Mouse (Mus musculus) ES-Bruce4 (cell line): ENCODE measurements around the gene Neb.

Source experiments
- CTCF ChIP-seq: IDR thresholded peaks from one replicate; pipeline ENCODE4 v1.8.1; 2011; ENCODE audit warnings: low read depth, low read length
- EP300 ChIP-seq: IDR thresholded peaks from 2 replicates; pipeline ENCODE4 v1.6.1; 2011; ENCODE audit warnings: low read depth, low read length; ENCODE audit not compliant: insufficient read depth
- POLR2A ChIP-seq: IDR thresholded peaks from one replicate; pipeline ENCODE4 v1.8.1; 2011; ENCODE audit warnings: low read length; ENCODE audit not compliant: insufficient read depth

DNA sequence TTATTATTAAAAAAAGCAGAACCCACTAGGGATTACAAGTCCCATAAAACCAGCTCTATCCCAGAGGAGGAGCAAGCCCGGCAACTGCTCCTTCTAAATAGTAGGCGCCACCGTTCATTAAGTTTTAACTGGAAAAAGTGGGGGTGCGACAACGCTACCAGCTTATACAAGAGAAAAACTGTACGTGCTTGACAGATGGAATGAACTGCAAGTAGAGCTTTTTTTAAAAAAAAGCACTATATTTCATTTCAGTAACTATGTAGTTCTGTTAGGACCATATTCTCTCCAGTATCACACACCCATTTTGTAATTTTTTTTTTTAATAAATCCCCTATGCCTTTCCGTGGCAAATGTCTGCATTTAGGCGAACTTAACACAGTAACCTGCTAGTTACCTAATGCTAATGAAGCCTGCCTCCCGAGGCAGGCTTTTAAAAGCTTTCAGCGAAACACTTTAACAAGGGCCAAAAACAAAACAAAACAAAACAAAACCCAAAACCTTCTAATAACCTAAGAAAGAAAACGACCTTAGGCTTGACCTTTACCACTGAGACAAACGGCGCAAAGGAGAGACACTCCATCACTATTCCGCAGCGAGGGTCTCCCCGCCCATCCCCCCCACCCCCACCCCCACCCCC, 45.5 kb upstream of the Neb start:
- TF ChIP-seq POLR2A (no peak), EP300 (no peak), CTCF (no peak)
